In the genomic region with DNA sequence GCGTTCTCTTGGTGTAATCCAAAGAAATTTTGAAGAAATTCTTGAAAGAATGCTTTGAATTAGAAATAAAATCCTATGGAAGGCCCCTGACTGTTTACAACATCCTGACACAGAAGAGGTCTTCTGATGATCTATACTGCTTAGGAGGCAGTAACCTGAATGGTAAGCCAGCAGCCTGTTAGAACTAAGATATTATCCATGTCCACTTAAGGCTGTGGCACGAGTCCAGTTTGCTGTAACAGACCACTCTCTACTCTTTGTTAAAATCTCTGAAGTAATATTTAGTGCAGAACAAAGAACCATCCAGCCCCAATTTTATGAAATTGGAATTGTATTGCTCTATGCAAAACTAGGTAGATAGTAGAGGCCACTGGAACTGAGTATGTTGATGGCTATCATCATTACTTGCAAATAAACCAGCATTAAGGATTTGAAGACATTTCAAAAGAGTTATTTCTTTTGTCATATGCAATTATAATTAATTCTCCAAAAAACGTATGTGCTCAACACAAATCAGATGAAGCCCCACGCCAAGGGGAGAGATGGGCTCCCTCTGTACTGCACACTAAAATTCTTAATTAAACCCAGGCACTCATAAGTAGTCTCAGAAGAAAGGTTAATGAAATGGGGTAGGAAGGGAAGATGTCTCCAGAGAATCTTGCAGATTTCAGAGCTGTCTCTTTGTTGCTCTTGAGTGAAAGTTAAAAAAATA, we compare ENCODE assay signal across 20 mouse cellular contexts.
"Had no signal": no experiment of that assay in that cellular context is flagged by ENCODE, and none has a peak within 500 bp of the region (broad histone marks: within the 10 kb centered on the region; RNA-seq: fewer than 3 reads in every experiment).

No protein-coding gene starts in this region.

- DNase-seq: kidney, adult 11 months; kidney, adult 8-10 months; kidney, postnatal 10 days; kidney, postnatal 36 days; layer of hippocampus, postnatal 36 days; liver, embryonic 13.5 days; lung, adult 2 months; lung, postnatal 14 days; lung, postnatal 4 days; right cerebral cortex, adult 18-20 months; right cerebral cortex, postnatal 14 days; right cerebral cortex, postnatal 4 days; thymus, adult 2 months; thymus, postnatal 14 days; thymus, postnatal 4 days had no signal

- H3K4me1 ChIP-seq: kidney, embryonic 15.5 days; limb, embryonic 12.5 days; liver, embryonic 13.5 days; midbrain, embryonic 12.5 days had no signal

- H3K9ac ChIP-seq: kidney, embryonic 15.5 days; limb, embryonic 12.5 days; liver, embryonic 13.5 days; midbrain, embryonic 12.5 days had no signal

- H3K36me3 ChIP-seq: kidney, embryonic 15.5 days; limb, embryonic 12.5 days; liver, embryonic 13.5 days; midbrain, embryonic 12.5 days had no signal

- H3K4me3 ChIP-seq: kidney, embryonic 15.5 days; left cerebral cortex, adult 2 months; limb, embryonic 12.5 days; liver, embryonic 13.5 days; midbrain, embryonic 12.5 days had no signal

- H3K27ac ChIP-seq: kidney, embryonic 15.5 days; left cerebral cortex, adult 2 months; limb, embryonic 12.5 days; liver, embryonic 13.5 days; midbrain, embryonic 12.5 days; stomach, postnatal 0 days had no signal

- H3K4me2 ChIP-seq: kidney, embryonic 15.5 days; limb, embryonic 12.5 days; liver, embryonic 13.5 days; midbrain, embryonic 12.5 days had no signal

- H3K27me3 ChIP-seq: kidney, embryonic 15.5 days; limb, embryonic 12.5 days; liver, embryonic 13.5 days; midbrain, embryonic 12.5 days had no signal

- H3K9me3 ChIP-seq: kidney, embryonic 15.5 days; limb, embryonic 12.5 days; liver, embryonic 13.5 days; midbrain, embryonic 12.5 days had no signal
